Mouse (Mus musculus) cortical plate, adult 2 months (tissue): ENCODE results near the gene Elmsan1. TPM values are rescaled to one million over a fixed set of nuclear protein-coding genes. Genes with fewer than 3 reads are reported as not detected.
"Not testable (repeated sequence)": the region's sequence is repeated elsewhere in the genome, so short reads cannot be mapped to it uniquely, and the experiment has no call there.

Experiments
- H3K27ac ChIP-seq: fragments of 200-500 bp; 2 replicates; pipeline ENCODE4 v1.5.1; 2012; ENCODE audit warnings: low read length, control low read depth, inconsistent platforms; ENCODE audit not compliant: insufficient read depth
- H3K4me1 ChIP-seq: fragments of 200-500 bp; 2 replicates; pipeline ENCODE4 v1.6.1; 2011; ENCODE audit warnings: low read length; ENCODE audit not compliant: control insufficient read depth, insufficient read depth
- H3K4me3 ChIP-seq: fragments of 200-500 bp; 2 replicates; pipeline ENCODE4 v1.5.1; 2011; ENCODE audit warnings: mild to moderate bottlenecking, low read length, control low read depth; ENCODE audit not compliant: insufficient read depth
- CTCF ChIP-seq: fragments of 200-500 bp; IDR thresholded peaks from 2 replicates; pipeline ENCODE4 v1.5.1; 2011; ENCODE audit warnings: mild to moderate bottlenecking, control low read depth, low read length; ENCODE audit not compliant: insufficient read depth; ENCODE audit errors: extremely low read depth
- POLR2A ChIP-seq: fragments of 200-500 bp; IDR thresholded peaks from 2 replicates; pipeline ENCODE4 v1.6.1; 2011; ENCODE audit warnings: mild to moderate bottlenecking, low read length, control low read depth; ENCODE audit not compliant: insufficient read depth; ENCODE audit errors: extremely low read depth
- polyA plus RNA-seq: library from polyadenylated mRNA; depleted of rRNA; stranded (reverse); fragments of >200 nt; gene quantifications from 2 replicates; pipeline ENCODE4 v1.2.3, GENCODE M21; 2012; rRNA removed

Elmsan1 gene
- polyA plus RNA-seq, 1 experiment, result 6.9 TPM

DNA sequence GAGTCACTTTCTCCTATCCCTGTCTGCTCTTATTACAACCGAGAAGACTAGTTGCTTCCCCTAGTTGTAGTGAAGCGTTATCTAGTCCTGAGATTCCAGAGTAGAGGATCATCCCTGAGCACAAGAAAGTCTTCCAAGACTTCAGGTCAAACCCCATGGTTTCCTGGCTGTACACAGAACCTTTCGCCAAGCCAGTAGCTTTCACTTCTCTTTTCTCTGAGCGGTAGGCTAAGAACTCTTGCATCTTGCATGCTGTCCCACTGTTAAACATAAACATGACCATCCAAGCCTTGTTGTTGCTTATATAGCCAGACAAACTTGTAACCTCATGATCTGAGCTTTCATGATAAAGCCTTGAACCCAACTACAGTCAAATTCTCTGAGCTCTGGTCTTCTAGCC lies 107.9 kb downstream of the Elmsan1 start:
- TF ChIP-seq POLR2A (no peak), CTCF (no peak)

DNA sequence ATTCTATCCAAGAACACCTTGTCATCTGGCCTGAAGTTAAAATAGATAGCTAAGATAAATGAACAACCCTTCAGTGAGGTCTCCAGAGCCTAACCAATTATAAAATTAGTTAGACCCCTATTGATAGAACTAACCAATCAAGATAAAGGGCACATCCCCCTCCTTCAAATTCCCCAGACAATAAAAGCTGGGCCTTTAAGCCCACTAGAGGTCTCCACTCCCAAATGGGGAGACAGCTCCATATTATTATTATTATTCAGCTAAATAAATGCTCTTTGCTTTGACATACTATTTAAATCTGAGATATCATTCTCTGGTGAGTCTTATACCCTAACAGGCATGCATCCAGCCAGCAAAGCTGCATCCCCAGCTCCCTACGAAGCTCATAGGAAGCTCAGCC lies 108.8 kb downstream of the Elmsan1 start:
- Histone ChIP-seq H3K27ac (no peak overlapping the region), H3K4me1 (no peaks in the 10 kb centered on the region), H3K4me3 (no peak overlapping the region)
- no peak for TF ChIP-seq POLR2A
- no peak for TF ChIP-seq CTCF

More for the DNA sequence above, 107.9 kb downstream of the Elmsan1 start:
- no peak overlapping the region for H3K4me3 ChIP-seq
- H3K27ac ChIP-seq, result no peak overlapping the region
- no peaks in the 10 kb centered on the region; the same call in 1 of the 2 replicates for H3K4me1 ChIP-seq

DNA sequence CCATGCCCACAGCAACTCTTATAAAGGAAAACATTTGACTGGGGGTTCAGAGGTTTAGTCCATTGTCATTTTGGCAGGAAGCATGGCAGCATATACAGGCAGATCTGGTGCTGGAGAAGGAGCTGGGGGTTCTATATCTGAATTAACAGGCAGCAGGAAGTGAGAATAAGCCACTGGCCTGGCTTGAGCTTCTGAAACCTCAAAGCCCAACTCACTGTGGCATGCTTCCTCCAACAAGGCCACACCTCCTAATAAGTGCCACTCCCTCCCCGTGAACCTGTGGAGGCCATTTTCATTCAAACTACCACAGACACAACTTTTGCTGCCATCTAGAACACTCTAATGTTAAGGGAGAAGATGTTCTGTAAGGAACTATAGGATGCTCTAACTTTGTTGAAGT lies 111.0 kb downstream of the Elmsan1 start:
- H3K4me3 ChIP-seq, result no peak overlapping the region
- no peak for TF ChIP-seq POLR2A
- no peak for TF ChIP-seq CTCF
- H3K27ac ChIP-seq, result no peak overlapping the region
- H3K4me1 ChIP-seq, result no peaks in the 10 kb centered on the region

DNA sequence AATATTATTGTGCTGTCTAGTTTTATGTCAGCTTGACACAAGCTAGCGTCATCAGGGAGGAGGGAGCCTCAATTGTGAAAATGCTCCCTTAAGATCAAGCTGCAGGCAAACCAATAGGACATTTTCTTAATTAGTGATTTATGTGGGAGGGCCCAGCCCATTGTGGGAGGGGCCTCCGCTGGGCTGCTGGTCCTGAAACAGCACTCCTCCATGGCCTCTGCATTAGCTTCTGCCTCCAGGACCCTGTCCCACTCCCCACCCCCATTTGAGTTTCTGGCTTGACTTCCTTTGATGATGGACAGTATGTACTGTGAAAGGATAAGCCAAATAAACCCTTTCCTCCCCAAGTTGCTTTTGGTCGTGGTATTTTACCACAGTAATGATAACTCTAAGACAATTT lies 111.7 kb downstream of the Elmsan1 start:
- Histone ChIP-seq H3K27ac (no peak overlapping the region), H3K4me1 (no peaks in the 10 kb centered on the region), H3K4me3 (no peak overlapping the region)
- TF ChIP-seq POLR2A, result no peak
- TF ChIP-seq CTCF, result no peak

DNA sequence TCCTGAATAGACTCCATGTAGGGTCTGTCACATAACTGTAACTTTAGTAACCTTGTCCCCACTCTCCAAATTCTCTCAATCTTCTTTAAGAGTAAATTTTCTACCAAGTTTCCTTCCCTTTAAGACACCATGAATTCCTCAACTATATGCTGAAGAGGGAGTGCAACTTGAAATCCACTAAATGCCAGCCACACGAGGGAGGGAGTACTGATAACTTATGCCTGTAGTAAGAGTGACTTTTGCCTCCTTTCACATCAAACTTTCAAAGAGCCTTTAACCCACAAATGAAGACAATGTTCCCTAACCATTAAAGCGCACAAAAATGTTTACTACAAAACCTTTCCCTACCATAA lies 117.2 kb downstream of the Elmsan1 start:
- Histone ChIP-seq H3K4me1 (no peaks in the 10 kb centered on the region), H3K27ac (no peak overlapping the region), H3K4me3 (peak overlapping the region; percentile 45)
- TF ChIP-seq POLR2A, result no peak
- TF ChIP-seq CTCF, result no peak

GRCm38 (mm10) chr12:84100604-84101492 lies 117.8 kb downstream of the Elmsan1 start, which contains the start of gene Acot6:
TSS of gene Acot6 (plus strand) at chr12:84100654.
- H3K4me1 ChIP-seq, result not testable (repeated sequence)
- Histone ChIP-seq H3K4me3 (peak within 1 kb of the TSS; percentile 45), H3K27ac (peak within 1 kb of the TSS; percentile 60)

DNA sequence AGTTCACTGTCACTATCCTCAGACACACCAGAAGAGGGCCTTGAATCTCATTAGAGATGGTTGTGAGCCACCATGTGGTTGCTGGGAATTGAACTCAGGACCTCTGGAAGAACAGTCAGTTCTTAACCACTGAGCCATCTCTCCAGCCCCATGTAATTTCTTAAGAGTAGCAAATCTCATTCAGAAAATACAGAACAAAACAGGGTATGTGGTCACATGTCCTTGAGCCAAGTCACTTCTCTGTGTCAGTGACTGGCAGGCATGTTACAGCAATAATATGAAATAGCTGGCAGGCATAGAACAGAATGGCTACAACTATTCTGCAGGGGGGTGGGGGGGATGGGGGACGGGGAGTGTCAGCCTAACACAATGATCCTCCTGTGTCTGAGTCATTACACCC lies 118.6 kb downstream of the Elmsan1 start:
- Histone ChIP-seq H3K4me3 (no peak overlapping the region; the same call in 1 of the 2 replicates), H3K4me1 (no peaks in the 10 kb centered on the region), H3K27ac (no peak overlapping the region)
- TF ChIP-seq CTCF (no peak), POLR2A (no peak)

GRCm38 (mm10) chr12:84099605-84100004 lies 119.1 kb downstream of the Elmsan1 start:
- TF ChIP-seq CTCF (no peak), POLR2A (no peak)
- Histone ChIP-seq H3K4me3 (no peak overlapping the region), H3K4me1 (no peaks in the 10 kb centered on the region), H3K27ac (no peak overlapping the region)

Other genes starting within 250 kb of the Elmsan1 start
- gene Heatr4, start 234.0 kb downstream of the Elmsan1 start, polyA plus RNA-seq, result 0.02 and 0.04 TPM in 2 replicates
- gene Acot2, start 231.0 kb downstream of the Elmsan1 start, polyA plus RNA-seq, result 7.3 and 8.0 TPM in 2 replicates
- 15.5 and 16.4 TPM in 2 replicates for gene Acot1, start 209.4 kb downstream of the Elmsan1 start, polyA plus RNA-seq
- 1.5 and 1.9 TPM in 2 replicates for gene Acot4, start 180.5 kb downstream of the Elmsan1 start, polyA plus RNA-seq
- not detected in 2 replicates for gene Gm49366, start 179.9 kb downstream of the Elmsan1 start, polyA plus RNA-seq
- 1.3 and 1.9 TPM in 2 replicates for gene Acot3, start 166.7 kb downstream of the Elmsan1 start, polyA plus RNA-seq
- 4.1 and 4.2 TPM in 2 replicates for gene Acot5, start 149.6 kb downstream of the Elmsan1 start, polyA plus RNA-seq
- gene Acot6, start 118.2 kb downstream of the Elmsan1 start, polyA plus RNA-seq, result 5.0 TPM in 2 replicates
- 46.6 and 48.0 TPM in 2 replicates for gene Dnal1, start 104.5 kb downstream of the Elmsan1 start, polyA plus RNA-seq
- 3.0 and 3.7 TPM in 2 replicates for gene Pnma1, start 70.4 kb downstream of the Elmsan1 start, polyA plus RNA-seq
- 30.3 and 31.0 TPM in 2 replicates for gene Ptgr2, start 66.4 kb upstream of the Elmsan1 start, polyA plus RNA-seq
- 36.0 and 36.4 TPM in 2 replicates for gene Zfp410, start 98.0 kb upstream of the Elmsan1 start, polyA plus RNA-seq
- gene Coq6, start 142.8 kb upstream of the Elmsan1 start, polyA plus RNA-seq, result 31.7 and 33.2 TPM in 2 replicates
- 14.6 and 15.6 TPM in 2 replicates for gene Fam161b, start 143.0 kb upstream of the Elmsan1 start, polyA plus RNA-seq
- gene Entpd5, start 190.1 kb upstream of the Elmsan1 start, polyA plus RNA-seq, result 20.3 and 24.6 TPM in 2 replicates
- 7.5 and 7.8 TPM in 2 replicates for gene Bbof1, start 190.2 kb upstream of the Elmsan1 start, polyA plus RNA-seq
- gene Rnf113a2, start 198.3 kb upstream of the Elmsan1 start, polyA plus RNA-seq, result 14.4 and 15.1 TPM in 2 replicates
- gene Aldh6a1, start 232.1 kb upstream of the Elmsan1 start, polyA plus RNA-seq, result 55.8 and 56.9 TPM in 2 replicates
- gene Lin52, start 232.5 kb upstream of the Elmsan1 start, polyA plus RNA-seq, result 31.4 and 41.0 TPM in 2 replicates